Mouse (Mus musculus) heart, adult 2 months (tissue): ENCODE data around the gene Ctdspl.

Experiments used
- CTCF ChIP-seq: fragments of 200-600 bp; IDR thresholded peaks from 2 replicates; pipeline ENCODE4 v1.8.1; 2022; ENCODE audit warnings: antibody characterized with exemption, mild to moderate bottlenecking, moderate library complexity
- EP300 ChIP-seq: fragments of 200-500 bp; IDR thresholded peaks from 2 replicates; pipeline ENCODE4 v1.6.1; 2011; ENCODE audit warnings: low read depth, low read length, control low read depth; ENCODE audit not compliant: insufficient read depth

GRCm38 (mm10) chr9:119067601-119068000 is 141.3 kb downstream of the Ctdspl start:
- TF ChIP-seq CTCF = peak; percentile 99
- peak; percentile 86 for TF ChIP-seq EP300
